Mouse (Mus musculus): ENCODE measurements around the gene Dusp19. TPM values are rescaled to one million over a fixed set of nuclear protein-coding genes. Genes with fewer than 3 reads are reported as not detected.

Dusp19 gene
- polyA plus RNA-seq, 1 experiment from 2014 or later, result 17.7 TPM

GRCm38 (mm10) chr2:80594215-80594918, 22.5 kb upstream of the Dusp19 start:
- no peaks in the 10 kb centered on the region for H3K9me3 ChIP-seq (ENCODE audit: control insufficient read depth, low read length)
- no peak for ATAC-seq (replicated peaks; ENCODE audit: low FRiP score)
- no peak overlapping the region for H3K27ac ChIP-seq (ENCODE audit: low read depth, low read length)
- no peak overlapping the region for H3K4me2 ChIP-seq (ENCODE audit: low read depth, low read length, severe bottlenecking)
- no peak overlapping the region for H3K9ac ChIP-seq (ENCODE audit: low read length)
- H3K4me1 ChIP-seq (replicated peaks; ENCODE audit: control insufficient read depth, insufficient read depth, low read length), result no peaks in the 10 kb centered on the region
- H3K36me3 ChIP-seq (ENCODE audit: control insufficient read depth, insufficient read depth, low read length), result no peaks in the 10 kb centered on the region
- H3K27me3 ChIP-seq (ENCODE audit: control insufficient read depth, insufficient read depth, low read length), result no peaks in the 10 kb centered on the region
- DNase-seq (ENCODE audit: low spot score), result no peak
- no peak overlapping the region for H3K4me3 ChIP-seq (ENCODE audit: low read depth, low read length)
- WGBS, result 79% methylated on average over 4 of the region's 4 CpGs

GRCm38 (mm10) chr2:80596960-80597359, 19.9 kb upstream of the Dusp19 start:
- DNase-seq (ENCODE audit: low spot score), result no peak
- Histone ChIP-seq H3K36me3 (ENCODE audit: control insufficient read depth, insufficient read depth, low read length) (no peaks in the 10 kb centered on the region), H3K27ac (ENCODE audit: low read depth, low read length) (no peak overlapping the region), H3K9ac (ENCODE audit: low read length) (no peak overlapping the region), H3K4me2 (ENCODE audit: low read depth, low read length, severe bottlenecking) (no peak overlapping the region), H3K4me1 (replicated peaks; ENCODE audit: control insufficient read depth, insufficient read depth, low read length) (no peaks in the 10 kb centered on the region), H3K27me3 (ENCODE audit: control insufficient read depth, insufficient read depth, low read length) (no peaks in the 10 kb centered on the region), H3K4me3 (ENCODE audit: low read depth, low read length) (no peak overlapping the region), H3K9me3 (ENCODE audit: control insufficient read depth, low read length) (no peaks in the 10 kb centered on the region)
- no peak for ATAC-seq (replicated peaks; ENCODE audit: low FRiP score)
- 81% methylated on average over 5 of the region's 5 CpGs for WGBS

- Histone ChIP-seq H3K9ac (ENCODE audit: low read length) (no peak overlapping the region), H3K4me3 (ENCODE audit: low read depth, low read length) (no peak overlapping the region), H3K4me2 (ENCODE audit: low read depth, low read length, severe bottlenecking) (no peak overlapping the region), H3K36me3 (ENCODE audit: control insufficient read depth, insufficient read depth, low read length) (no peaks in the 10 kb centered on the region), H3K9me3 (ENCODE audit: control insufficient read depth, low read length) (no peaks in the 10 kb centered on the region), H3K27me3 (ENCODE audit: control insufficient read depth, insufficient read depth, low read length) (no peaks in the 10 kb centered on the region), H3K27ac (ENCODE audit: low read depth, low read length) (no peak overlapping the region), H3K4me1 (replicated peaks; ENCODE audit: control insufficient read depth, insufficient read depth, low read length) (no peaks in the 10 kb centered on the region)
- no peak for ATAC-seq (replicated peaks; ENCODE audit: low FRiP score)
- no peak for DNase-seq (ENCODE audit: low spot score)
- WGBS, result 88% methylated on average over 3 of the region's 3 CpGs
These were observed 17.0 kb upstream of the Dusp19 start for GRCm38 (mm10) chr2:80599850-80600249.

GRCm38 (mm10) chr2:80600611-80601010, 16.2 kb upstream of the Dusp19 start:
- ATAC-seq (replicated peaks; ENCODE audit: low FRiP score), result no peak
- no peak overlapping the region for H3K27ac ChIP-seq (ENCODE audit: low read depth, low read length)
- H3K4me3 ChIP-seq (ENCODE audit: low read depth, low read length), result no peak overlapping the region
- no peak overlapping the region for H3K9ac ChIP-seq (ENCODE audit: low read length)
- H3K36me3 ChIP-seq (ENCODE audit: control insufficient read depth, insufficient read depth, low read length), result no peaks in the 10 kb centered on the region
- no peaks in the 10 kb centered on the region for H3K4me1 ChIP-seq (replicated peaks; ENCODE audit: control insufficient read depth, insufficient read depth, low read length)
- H3K4me2 ChIP-seq (ENCODE audit: low read depth, low read length, severe bottlenecking), result no peak overlapping the region
- no peak for DNase-seq (ENCODE audit: low spot score)
- no peaks in the 10 kb centered on the region for H3K9me3 ChIP-seq (ENCODE audit: control insufficient read depth, low read length)
- H3K27me3 ChIP-seq (ENCODE audit: control insufficient read depth, insufficient read depth, low read length), result no peaks in the 10 kb centered on the region

GRCm38 (mm10) chr2:80602756-80603155, 14.1 kb upstream of the Dusp19 start:
- Histone ChIP-seq H3K4me3 (ENCODE audit: low read depth, low read length) (no peak overlapping the region), H3K27me3 (ENCODE audit: control insufficient read depth, insufficient read depth, low read length) (no peaks in the 10 kb centered on the region), H3K36me3 (ENCODE audit: control insufficient read depth, insufficient read depth, low read length) (no peaks in the 10 kb centered on the region), H3K9me3 (ENCODE audit: control insufficient read depth, low read length) (no peaks in the 10 kb centered on the region), H3K9ac (ENCODE audit: low read length) (no peak overlapping the region), H3K27ac (ENCODE audit: low read depth, low read length) (no peak overlapping the region), H3K4me2 (ENCODE audit: low read depth, low read length, severe bottlenecking) (no peak overlapping the region), H3K4me1 (replicated peaks; ENCODE audit: control insufficient read depth, insufficient read depth, low read length) (no peaks in the 10 kb centered on the region)
- no peak for ATAC-seq (replicated peaks; ENCODE audit: low FRiP score)
- 94% methylated on average over 13 of the region's 13 CpGs for WGBS
- no peak for DNase-seq (ENCODE audit: low spot score)

GRCm38 (mm10) chr2:80603771-80604426, 12.9 kb upstream of the Dusp19 start:
- Histone ChIP-seq H3K4me3 (ENCODE audit: low read depth, low read length) (no peak overlapping the region), H3K9ac (ENCODE audit: low read length) (no peak overlapping the region), H3K27ac (ENCODE audit: low read depth, low read length) (no peak overlapping the region), H3K4me1 (replicated peaks; ENCODE audit: control insufficient read depth, insufficient read depth, low read length) (no peaks in the 10 kb centered on the region), H3K27me3 (ENCODE audit: control insufficient read depth, insufficient read depth, low read length) (no peaks in the 10 kb centered on the region), H3K9me3 (ENCODE audit: control insufficient read depth, low read length) (no peaks in the 10 kb centered on the region), H3K4me2 (ENCODE audit: low read depth, low read length, severe bottlenecking) (no peak overlapping the region), H3K36me3 (ENCODE audit: control insufficient read depth, insufficient read depth, low read length) (no peaks in the 10 kb centered on the region)
- ATAC-seq (replicated peaks; ENCODE audit: low FRiP score), result no peak
- no peak for DNase-seq (ENCODE audit: low spot score)
- 90% methylated on average over 19 of the region's 19 CpGs for WGBS

- H3K27me3 ChIP-seq (ENCODE audit: control insufficient read depth, insufficient read depth, low read length), result no peaks in the 10 kb centered on the region
- H3K4me1 ChIP-seq (replicated peaks; ENCODE audit: control insufficient read depth, insufficient read depth, low read length), result no peaks in the 10 kb centered on the region
- H3K27ac ChIP-seq (ENCODE audit: low read depth, low read length), result no peak overlapping the region
- H3K4me3 ChIP-seq (ENCODE audit: low read depth, low read length), result no peak overlapping the region
- H3K9ac ChIP-seq (ENCODE audit: low read length), result no peak overlapping the region
- no peaks in the 10 kb centered on the region for H3K9me3 ChIP-seq (ENCODE audit: control insufficient read depth, low read length)
- DNase-seq (ENCODE audit: low spot score) (no peak), ATAC-seq (replicated peaks; ENCODE audit: low FRiP score) (no peak)
- 84% methylated on average over 1 of the region's 1 CpGs for WGBS
- no peak overlapping the region for H3K4me2 ChIP-seq (ENCODE audit: low read depth, low read length, severe bottlenecking)
- no peaks in the 10 kb centered on the region for H3K36me3 ChIP-seq (ENCODE audit: control insufficient read depth, insufficient read depth, low read length)
These were observed 4.6 kb upstream of the Dusp19 start for GRCm38 (mm10) chr2:80612286-80612685.

- no peak for DNase-seq (ENCODE audit: low spot score)
- H3K9ac ChIP-seq (ENCODE audit: low read length), result no peak overlapping the region
- H3K4me2 ChIP-seq (ENCODE audit: low read depth, low read length, severe bottlenecking), result no peak overlapping the region
- H3K9me3 ChIP-seq (ENCODE audit: control insufficient read depth, low read length), result no peaks in the 10 kb centered on the region
- 0 out of 2 replicates have a peak, but pooled peaks cover under 1% of the 10 kb centered on the region for H3K4me1 ChIP-seq (replicated peaks; ENCODE audit: control insufficient read depth, insufficient read depth, low read length)
- H3K27ac ChIP-seq (ENCODE audit: low read depth, low read length), result no peak overlapping the region
- no peak for ATAC-seq (replicated peaks; ENCODE audit: low FRiP score)
- 89% methylated on average over 2 of the region's 2 CpGs for WGBS
- no peaks in the 10 kb centered on the region for H3K36me3 ChIP-seq (ENCODE audit: control insufficient read depth, insufficient read depth, low read length)
- H3K27me3 ChIP-seq (ENCODE audit: control insufficient read depth, insufficient read depth, low read length), result no peaks in the 10 kb centered on the region
- H3K4me3 ChIP-seq (ENCODE audit: low read depth, low read length), result no peak overlapping the region
These were observed 4.0 kb upstream of the Dusp19 start for GRCm38 (mm10) chr2:80612796-80613195.

GRCm38 (mm10) chr2:80618991-80619390, 2.1 kb downstream of the Dusp19 start:
- WGBS, result 86% methylated on average over 3 of the region's 3 CpGs
- DNase-seq (ENCODE audit: low spot score) (no peak), ATAC-seq (replicated peaks; ENCODE audit: low FRiP score) (no peak)
- Histone ChIP-seq H3K4me1 (replicated peaks; ENCODE audit: control insufficient read depth, insufficient read depth, low read length) (0 out of 2 replicates have a peak, but pooled peaks cover 2% of the 10 kb centered on the region), H3K9me3 (ENCODE audit: control insufficient read depth, low read length) (no peaks in the 10 kb centered on the region), H3K27me3 (ENCODE audit: control insufficient read depth, insufficient read depth, low read length) (no peaks in the 10 kb centered on the region), H3K9ac (ENCODE audit: low read length) (no peak overlapping the region), H3K4me3 (ENCODE audit: low read depth, low read length) (no peak overlapping the region), H3K36me3 (ENCODE audit: control insufficient read depth, insufficient read depth, low read length) (no peaks in the 10 kb centered on the region), H3K27ac (ENCODE audit: low read depth, low read length) (no peak overlapping the region), H3K4me2 (ENCODE audit: low read depth, low read length, severe bottlenecking) (no peak overlapping the region)

All from forebrain, embryonic 11.5 days (tissue).